Mouse (Mus musculus) right cerebral cortex, postnatal 36 days (tissue): Measurements from ENCODE around the gene Foxa1.

Source experiments
- DNase-seq, 2 experiments: peaks; one replicate each; pipeline ENCODE4 v3.0.0; 2022; ENCODE audit warnings: low spot score in 2 of 2, mixed read lengths in 1 of 2

Foxa1 gene

DNA sequence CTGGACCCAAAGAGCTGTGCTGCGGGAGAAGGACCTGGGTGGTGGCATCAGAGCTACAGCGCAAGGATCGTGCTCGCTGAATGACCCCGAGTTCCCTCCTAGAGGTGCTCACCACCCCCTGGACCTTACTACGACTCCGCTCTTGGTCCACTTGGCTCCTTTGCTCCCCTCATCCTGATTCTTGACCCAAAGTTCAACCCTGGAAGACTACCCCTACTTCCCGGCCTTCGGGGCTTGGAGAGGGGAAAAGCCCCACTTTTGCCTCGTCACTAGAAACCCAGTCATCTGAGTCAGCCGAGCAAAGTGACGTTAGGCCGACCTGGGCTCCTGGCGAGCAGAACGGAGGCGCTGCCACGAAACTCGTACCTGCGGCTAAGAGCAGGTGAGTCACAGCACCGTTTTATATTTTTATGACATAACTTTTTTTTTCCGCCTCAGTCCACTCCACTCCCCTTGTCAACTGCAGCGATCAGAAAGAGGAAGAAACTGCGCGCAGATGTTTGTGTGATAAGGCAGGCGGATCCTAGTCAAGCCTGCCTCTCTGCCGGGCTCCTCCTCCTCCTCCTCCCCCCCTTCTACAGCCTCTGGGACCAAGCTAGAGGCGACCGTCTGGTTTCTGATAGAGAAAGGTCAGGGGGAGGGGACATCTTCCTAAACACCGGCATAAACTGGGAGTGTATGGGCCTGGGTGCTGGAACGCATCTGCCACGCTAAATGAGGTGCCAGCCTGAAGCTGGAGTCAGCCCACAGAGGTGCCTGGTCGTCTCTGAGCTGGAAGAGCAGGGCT, at the start of gene Foxa1:
Gene Foxa1, minus strand, starts transcription at position 502 of the 787 bp plus-strand sequence.
- no peak for DNase-seq

DNA sequence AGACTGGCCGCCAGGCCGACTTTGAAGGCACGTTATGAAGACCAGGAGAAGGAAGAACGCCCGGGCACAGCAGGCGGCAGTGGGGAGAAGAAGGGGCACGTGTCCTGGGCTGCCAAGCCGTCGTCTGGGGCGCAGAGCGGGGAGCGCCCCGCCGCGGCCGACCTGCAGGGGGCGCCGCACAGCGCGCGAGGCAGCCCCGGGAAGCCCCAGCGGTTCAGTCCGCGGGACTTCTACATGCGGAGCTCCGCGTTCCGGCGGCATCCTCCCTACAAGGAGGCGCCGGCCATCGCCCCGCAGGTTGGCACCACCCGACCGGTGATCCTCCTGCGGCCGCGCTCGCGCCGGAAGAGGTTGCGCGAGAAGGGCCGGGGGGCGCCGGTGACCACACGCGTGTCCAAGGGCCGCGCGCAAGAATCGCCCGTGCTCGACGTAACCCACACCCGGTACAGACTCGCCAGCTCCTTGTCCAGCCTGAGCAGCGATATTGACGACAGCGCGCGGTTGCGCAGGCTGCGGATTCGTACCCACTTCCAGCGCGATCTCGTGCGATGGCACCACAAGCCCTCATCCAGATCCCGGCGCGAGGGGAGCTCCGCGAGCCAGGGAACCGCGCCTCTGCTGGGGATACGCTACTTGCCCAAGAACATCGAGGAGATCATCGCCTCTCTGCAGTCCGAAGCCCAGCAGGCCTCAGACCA, 29.4 kb upstream of the Foxa1 start:
- no peak for DNase-seq

DNA sequence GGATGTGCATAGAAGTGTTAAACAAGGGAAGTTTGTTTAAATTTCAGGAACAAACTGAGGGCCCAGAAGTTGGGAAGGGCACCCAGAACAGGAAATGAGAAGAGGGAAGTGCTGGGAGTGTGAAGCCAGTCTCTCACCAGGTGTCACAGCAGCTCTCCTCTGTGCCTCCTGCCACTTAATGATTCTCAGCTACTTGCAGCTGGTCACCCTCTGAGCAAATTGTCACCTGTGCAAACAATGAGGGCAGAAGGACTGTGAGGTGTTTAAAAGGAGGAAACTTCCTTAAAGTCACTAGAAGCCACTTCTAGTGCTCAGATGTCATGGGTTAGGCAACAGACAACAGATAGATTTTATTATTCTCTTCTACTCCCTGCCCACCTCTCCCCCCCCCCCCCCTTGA, 25.7 kb upstream of the Foxa1 start:
- DNase-seq, result no peak

DNA sequence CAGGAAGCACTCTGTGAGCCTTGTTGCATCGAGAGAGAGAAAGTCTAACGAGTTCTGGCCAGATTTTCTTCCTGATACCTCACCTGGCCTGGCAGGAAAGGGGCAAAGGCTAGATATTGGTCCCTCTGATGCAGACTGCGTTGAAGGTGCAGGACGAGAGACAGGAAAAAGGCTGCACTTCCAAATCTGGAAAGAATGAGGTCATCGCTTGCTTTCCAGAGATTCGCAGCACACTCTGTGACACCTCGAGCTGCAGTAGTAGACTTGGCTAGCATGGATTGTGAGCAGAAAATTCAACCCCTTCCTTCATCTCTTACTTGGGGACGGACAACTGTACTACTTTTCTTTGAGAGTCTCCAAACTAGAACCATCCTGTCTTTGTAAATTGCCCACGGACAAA, 25.1 kb upstream of the Foxa1 start:
- DNase-seq, result no peak

DNA sequence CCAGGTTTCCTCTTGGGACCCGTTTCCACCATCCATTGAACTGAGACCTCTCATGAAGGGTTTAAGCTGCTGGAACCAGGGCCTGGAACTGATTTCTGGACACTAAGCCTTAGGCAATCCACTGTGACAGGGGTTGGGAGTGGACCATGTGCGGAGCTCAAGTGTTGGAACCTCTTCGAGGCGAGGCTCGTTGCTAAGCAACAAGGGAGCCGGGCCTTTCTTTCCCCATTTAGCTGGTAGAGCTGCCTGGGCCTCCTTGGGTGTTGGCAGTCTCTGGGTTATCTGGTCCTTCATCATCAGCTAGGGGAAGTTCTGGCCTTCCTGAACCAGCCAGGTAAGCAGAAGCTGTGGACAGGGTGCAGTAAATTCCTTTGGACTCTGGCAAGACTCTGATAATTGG, 17.2 kb upstream of the Foxa1 start, which contains the start of gene Ttc6:
Gene Ttc6, plus strand, starts transcription at position 205 of the 400 bp plus-strand sequence.
- DNase-seq, result no peak

DNA sequence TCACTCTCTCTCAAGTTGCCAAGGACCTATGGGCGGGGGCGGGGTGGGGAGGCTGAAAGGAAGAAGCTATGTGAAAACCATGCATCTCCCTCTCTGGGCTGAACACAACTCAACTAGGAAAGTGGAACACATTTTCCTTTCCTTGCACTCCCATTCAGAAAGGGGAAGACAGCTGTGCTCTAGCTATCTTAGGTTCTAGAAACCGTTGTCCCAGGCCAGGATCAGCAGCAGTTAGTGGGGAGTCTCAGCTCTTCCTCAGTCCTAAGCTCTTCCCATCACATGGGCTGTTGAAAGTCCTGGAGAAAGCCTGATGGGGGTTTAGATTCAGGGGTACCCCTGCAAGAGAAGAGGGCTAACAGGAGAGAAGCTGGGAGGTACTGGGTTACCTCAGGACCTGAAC, 7.4 kb upstream of the Foxa1 start:
- no peak for DNase-seq

DNA sequence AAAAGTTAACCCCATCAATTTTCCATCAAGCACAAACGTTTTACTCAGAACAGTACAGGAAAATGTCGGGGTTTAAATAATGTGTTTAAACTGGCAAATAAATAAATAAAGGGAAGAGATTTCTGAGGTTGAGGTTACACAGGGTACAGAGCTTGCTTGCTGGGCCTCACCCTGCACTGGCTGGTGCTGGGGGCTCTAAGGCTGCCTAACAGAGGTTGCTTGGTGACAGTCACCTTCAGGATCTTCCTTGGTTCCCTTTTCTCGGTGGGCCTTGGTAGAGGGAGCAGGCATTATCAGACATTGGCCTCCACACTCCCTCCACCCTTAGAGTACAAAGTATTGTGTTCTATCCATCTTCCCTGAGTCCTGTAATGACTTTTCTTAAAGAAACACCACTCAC, 5.6 kb upstream of the Foxa1 start:
- no peak for DNase-seq

DNA sequence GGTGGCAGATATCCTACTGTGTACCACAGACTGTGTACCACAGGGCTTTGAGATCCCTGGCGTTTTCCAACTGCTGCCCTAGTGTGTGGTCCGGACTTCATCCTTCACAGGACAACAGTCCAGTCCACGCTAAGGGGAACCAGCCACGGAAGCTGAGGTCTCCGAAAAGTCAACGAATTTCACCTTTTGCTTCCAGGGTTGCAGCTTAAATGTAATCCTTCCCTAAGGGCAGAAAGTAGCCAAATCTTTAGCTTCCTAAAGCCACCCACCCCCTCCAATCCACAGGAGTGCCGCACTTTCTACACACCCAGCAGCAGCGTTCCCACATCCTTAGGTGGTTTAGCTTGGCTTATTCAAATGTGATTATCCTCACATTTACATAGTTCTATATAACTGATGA, 4.2 kb upstream of the Foxa1 start:
- no peak for DNase-seq

DNA sequence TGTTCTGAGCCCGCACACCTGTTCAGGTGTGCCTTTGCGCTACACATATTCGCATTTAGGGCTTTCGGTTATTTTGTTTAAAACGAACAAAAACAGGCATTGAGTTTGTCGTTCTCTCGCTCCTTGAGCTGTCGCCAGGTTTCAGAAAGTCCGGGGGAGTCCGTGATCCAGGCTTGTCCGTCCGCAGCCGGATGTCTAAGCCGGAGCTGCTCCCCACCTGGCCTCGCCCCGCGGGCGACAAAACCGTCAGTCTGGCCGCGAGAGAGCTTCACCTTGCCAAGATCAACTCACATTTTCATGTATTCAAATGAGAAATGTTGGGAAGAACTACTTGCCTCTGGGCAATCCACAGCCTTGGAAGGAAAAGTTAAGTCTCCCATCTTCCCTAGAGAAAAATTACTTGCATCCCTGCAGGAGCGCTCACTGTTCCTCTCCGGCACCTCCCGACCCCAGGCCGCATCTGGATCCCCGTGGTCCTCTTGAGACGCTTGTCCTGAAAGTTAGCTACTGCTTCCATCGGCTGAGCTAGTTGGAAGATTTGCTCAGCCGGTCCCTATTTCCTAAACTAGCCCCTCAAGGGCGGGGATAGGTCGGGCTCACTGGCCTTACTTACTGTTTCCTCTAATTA, 3.6 kb upstream of the Foxa1 start:
- no peak for DNase-seq

DNA sequence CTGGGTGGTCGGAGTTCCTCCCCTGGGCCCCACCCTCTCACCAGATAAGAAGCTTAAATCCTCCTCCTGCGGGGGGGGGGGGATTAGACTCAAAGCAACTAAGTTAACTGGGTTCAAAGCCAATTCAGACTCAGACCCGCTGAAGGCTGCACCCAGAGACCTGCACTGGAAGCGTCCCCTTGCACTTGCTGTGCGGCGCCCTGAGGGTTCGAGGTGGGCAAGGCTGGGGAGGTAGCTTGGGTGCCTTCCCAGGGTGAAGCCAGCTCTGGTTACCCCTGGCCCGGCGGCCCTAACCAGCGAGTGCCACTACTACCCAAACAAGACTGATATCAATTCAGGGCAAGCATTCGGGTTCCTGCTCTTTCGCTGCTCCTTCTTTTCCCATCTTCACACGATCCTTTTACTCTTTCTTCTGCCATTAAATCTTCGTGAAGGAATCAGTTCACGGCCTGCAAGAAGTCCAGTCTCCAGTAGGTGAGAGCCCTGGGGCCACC, 3.0 kb upstream of the Foxa1 start:
- no peak for DNase-seq

DNA sequence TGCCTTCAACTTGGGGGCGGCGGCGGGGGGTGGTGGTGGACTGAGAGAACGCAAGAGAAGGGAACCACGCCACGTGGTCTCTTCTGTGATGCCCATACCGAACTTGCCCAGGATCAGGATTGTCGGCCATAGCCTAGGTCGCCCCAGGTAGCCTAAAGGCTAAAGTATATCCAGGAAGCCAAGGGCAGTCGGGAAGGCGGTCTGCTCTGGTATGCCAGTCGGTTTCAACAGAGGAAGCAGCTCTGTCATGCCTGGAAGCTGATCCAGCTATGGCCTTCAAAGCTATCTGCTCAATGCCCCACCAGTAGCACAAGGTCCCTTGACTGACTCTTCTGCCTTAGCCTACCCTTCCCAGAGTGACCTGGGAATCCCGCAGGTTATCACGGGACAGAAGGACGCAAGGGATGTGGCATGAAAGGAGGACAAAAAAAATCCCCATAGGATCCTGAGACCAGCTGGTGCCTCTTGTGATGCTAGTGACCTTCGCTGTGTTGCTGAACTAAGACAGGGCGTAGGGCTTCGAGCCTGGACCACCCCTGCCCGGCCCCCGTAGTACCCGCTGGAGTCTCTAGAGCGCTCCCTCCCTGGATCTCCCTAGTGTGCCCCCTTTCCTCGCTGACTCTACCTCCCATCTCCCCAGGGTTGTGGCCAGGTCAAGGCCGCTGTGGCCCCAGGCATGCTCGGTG, 2.4 kb upstream of the Foxa1 start:
- no peak for DNase-seq

DNA sequence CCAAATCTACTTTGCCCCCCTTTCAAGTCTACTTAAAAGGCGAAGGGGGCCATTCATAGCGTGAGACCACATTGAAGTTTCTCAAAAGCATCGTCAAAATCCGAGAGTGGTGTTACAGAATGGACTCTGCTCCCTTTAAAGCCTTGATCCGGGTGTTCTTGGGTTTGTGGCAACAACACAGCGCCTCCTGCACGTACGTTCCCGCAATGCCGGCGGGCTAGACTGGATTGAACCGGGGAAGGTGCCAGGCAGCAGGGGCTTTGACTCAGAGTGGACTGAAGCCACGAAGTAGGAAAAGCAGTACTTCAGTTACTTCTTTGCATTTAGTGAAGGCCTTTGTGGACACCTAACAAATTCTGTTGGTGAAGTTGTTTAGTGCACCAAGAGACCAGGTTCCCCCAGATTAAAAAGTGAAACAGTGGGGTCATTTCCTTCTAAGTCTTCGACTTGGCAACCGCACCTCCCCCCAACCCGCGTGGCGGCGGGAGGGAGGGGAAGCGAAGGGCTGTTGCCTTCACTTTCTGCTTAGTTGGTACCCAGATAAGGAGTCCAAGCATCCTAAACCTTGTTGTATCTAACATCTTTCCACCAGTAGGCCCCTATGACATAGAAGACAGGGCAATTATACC, 1.8 kb upstream of the Foxa1 start:
- no peak for DNase-seq

DNA sequence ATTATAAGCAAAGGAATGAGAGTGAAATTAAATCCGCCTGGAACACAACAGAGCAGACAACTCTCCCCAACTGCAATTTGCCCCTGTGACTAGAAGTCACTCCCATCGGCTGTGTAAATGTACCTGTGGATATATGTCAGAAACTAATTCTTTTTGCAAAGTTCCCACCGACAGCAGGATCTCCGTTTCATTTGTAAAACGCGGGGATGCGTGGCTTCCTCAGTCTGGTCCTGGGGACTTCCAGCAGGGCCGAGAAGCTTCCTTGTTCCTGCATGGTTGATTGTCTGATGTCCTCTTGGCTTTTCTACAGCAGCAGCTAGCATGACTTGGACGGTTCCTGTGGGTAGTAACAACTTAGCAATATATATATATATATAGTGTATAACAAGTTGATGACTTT, 1.2 kb upstream of the Foxa1 start:
- no peak for DNase-seq

DNA sequence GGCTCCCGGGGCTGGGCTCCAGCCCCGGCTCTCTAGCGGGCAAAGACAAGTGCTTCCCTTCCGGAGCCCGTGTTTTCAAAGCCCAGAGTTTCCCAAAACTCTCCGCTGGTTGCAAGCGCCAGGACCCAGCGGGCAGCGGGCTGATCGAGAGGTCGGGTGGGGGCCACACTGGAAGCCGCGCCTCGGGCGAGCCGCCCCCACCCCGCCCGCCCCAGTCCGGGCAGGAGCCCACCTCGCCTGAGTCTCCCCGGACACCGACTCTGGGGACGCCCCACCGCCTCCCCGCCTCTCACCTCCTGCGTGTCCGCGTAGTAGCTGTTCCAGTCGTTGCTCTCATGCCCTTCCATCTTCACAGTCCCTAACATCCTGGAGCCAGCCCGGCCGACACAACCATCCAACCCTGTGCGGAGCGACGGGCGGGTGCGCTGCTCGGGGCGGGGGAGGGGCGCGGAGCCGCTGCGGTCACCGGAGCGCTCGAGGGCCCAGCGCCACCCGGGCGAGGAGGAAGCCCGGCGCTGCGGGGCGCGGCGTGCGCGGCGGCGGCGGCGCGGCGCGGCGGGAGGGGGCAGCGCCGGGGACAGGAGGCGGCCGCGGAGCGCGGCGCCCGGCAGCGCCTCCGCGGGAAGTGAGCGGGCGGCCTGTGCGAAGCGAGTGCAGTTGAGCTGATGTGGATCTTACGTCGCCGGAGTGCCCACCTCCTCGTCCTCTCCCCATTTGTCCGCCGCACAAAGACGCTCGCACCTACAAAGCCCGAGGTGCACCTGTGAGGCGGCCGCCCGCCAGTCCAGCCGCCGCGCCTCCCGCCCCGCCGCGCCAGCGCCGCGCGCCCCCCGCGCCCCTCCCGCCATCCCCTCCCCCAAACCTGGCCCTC, 1.1 kb downstream of the Foxa1 start:
- no peak for DNase-seq

DNA sequence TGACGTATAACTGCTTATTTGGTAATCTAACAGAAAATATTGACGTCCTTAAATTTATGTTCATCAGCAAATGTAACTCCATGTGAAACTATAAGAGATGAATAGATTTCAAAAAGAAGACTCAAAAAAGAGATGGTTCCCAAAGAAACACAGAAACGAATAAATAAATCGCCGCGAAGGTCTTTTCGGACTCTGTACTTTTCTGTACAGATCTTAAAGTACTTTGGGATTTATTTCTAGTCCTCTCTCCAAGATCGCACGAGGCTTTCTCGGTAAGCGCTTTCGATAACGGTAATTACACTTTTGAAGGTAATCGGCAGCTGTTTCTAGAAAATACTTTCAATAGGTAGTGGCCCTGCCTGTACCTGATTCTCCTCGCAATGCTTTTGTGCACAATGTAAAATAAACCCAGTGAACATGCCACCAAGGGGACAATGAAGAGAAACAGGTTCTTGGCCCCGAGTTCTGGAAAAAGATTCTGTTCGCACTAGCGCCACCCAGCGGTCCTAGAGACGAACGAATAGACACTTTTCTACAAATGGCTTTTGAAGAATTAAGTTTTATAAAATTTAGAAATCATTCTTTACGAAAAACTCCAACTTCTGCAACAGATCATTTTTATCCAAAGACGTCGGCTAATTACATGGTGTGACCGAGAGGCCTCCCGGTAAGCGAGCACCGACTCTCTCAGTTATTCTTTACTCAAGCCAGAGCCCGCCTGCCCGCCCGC, 1.9 kb downstream of the Foxa1 start:
- no peak for DNase-seq

DNA sequence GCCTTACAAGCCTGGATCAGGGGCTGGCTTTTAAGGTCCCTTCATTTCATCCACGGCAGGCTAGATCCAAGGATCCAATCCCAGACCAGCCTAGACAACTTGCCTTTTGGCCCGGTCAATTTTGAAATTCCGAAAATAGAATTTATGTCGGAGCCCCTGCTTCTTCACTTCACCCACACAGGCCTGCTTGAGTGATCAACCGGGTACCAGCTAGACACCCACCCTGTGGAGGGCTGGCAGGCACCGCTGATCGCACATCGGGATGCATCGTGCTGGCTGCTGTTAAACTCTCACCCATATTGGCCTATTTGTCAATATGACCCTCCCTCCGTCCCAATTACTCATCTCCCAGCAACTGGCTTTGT, 3.1 kb downstream of the Foxa1 start:
- DNase-seq, result no peak

DNA sequence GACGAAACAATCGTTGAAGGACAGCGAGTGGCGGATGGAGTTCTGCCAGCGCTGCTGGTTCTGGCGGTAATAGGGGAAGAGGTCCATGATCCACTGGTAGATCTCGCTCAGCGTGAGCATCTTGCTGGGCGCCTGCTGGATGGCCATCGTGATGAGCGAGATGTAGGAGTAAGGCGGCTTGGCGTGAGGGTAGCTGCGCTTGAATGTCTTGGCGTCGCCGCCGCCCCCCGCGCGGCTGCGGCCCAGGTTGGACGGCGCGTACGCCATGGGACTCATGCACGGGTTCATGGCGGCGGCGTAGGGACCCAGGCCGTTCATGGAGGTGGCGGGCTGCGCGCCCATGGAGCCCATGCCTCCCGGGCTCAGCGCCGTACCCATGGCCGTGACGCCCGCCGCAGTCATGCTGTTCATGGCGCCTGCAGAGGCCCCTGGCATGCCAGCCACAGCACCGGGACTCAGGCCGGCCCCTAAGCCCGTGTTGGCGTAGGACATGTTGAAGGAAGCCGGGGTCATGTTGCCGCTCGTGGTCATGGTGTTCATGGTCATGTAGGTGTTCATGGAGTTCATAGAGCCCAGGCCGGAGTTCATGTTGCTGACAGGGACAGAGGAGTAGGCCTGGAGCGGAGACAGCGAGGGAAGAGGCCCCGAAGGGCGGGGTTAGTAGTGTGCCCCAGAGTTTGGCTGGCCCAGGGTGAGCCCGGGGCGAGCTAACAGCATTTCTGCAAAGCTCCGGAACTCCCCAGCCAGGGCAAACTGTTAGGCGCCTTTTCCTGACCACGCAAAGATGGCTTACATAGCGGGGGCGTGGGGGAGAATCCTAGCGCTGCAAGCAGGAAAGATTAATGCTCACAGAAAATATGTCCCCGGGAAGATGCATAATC, 3.7 kb downstream of the Foxa1 start:
- DNase-seq, result no peak

DNA sequence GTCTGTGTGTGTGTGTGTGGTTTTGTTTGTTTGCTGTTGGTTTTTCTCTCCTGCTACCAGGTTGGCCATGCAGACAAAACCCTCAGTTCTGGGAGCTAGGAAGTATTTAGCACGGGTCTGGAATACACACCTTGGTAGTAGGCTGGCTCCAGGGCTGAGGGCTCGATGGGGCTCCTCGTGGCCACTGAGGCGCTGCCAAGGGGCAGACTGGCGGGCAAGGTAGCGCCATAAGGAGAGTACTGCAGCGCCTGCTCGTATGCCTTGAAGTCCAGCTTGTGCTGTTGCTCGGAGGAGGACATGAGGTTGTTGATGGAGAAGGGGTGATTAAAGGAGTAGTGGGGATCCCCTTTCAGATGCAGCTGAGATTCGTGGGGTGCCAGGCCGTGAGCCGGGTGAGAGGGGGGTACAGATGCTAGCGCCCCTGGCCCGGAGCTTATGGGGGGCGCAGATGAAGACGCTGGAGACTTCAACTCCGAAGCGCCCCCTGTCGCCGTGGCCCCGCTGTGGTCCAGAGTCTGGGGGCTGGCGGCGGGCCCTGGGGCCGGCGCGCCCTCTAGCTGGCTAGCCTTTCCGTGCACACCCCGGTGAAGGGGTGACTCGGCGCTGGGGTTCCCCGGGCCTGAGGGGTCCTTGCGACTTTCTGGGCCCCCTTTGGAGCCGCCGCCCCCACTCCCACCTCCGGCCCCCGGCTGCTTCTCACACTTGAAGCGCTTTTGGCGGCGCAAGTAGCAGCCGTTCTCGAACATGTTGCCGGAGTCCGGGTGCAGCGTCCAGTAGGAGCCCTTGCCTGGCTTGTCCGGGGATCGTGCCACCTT, 4.6 kb downstream of the Foxa1 start:
- DNase-seq, result no peak
